Mouse (Mus musculus): ENCODE measurements around the gene Slc47a1.
"Not testable (repeated sequence)": the region's sequence is repeated elsewhere in the genome, so short reads cannot be mapped to it uniquely, and the experiment has no call there.

Gene Slc47a1

DNA sequence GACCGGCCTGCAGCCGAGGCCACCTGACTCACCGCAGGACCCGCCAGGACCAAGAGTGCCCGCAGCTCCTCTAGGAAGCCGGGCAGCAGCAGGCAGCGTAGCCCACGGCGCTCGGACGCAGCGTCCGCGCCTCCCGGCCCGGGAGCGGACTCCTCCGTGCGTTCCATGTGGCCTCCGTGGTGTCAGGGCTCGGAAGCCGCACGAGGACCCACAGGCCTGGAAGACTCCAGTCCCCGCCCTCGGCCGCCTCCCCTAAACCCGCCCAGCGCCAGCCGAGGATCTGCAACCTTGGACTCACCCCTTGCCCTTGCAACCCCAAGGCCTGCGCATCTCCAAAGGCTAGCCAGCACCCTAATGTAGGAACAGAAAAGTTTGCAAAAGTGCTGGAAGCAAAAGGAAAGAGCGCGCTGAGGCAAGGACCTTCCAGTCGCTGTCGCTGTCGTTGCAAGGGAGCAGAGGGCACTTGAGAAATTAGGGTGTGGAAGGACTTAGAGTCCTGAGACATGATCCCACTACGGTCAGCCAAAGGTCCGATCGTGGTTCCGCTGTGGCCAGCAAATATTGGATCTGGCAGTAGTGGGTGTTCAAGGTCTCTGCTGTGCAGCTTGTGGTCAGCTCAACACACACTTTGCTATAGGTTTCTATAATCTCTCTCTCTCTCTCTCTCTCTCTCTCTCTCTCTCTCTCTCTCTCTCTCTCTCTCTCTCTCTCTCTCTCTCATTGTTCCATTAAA lies at the start of gene Slc47a1:
Slc47a1 (minus strand) TSS at position 465 of the 733 bp plus-strand sequence.
- DNase-seq (ENCODE audit: low spot score in 2 of 2): no peak

DNA sequence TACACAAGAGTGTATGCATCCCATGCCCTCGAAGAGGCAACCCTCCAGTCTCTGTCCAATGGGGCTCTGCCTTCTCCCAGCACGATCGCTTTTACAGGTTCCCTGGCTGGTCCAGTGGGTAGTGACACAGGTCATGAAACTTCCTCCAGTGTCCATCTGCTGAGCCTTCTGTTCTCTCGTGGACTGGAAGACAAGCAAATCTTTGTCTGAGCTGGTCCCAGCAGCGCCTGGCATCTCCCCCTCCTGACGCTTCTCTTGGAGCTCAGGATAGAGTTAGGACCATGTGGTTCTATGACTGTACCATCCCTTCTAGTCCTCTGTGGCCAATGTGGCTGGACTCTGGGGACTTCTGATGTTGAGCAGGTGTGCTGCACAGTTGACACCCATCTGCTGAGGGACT lies 41.1 kb upstream of the Slc47a1 start:
- DNase-seq (ENCODE audit: low spot score in 2 of 2): no peak

DNA sequence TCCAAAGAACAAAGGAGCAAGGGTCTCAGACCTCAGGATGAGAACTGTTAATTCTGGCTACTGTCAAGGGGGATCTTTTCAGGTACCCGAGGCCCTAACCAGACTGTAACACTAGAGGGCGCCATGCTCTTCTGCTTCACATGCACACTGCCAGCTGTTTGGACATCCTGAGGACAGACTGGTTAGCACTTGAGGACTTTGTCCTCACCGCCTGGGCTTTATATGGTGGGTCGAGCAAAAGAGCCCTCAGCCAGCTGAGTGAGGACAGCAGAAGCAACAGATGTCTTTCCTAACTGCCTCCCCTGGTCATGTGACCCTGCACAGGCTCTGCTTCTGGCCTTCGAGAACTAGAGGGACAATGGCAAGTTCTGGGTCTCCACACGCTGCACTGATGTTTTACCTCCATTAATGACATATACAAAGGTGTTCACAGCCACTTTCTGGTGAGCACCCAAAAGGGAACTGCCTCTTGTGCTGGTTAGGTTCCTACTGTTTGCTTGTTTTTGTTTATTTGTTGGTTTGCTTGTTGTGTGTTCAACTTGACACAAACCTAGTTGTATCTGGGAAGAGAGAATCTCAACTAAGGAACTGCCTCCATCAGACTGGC lies 39.9 kb upstream of the Slc47a1 start:
- DNase-seq (ENCODE audit: low spot score in 2 of 2): peak; percentile 38 to 60

DNA sequence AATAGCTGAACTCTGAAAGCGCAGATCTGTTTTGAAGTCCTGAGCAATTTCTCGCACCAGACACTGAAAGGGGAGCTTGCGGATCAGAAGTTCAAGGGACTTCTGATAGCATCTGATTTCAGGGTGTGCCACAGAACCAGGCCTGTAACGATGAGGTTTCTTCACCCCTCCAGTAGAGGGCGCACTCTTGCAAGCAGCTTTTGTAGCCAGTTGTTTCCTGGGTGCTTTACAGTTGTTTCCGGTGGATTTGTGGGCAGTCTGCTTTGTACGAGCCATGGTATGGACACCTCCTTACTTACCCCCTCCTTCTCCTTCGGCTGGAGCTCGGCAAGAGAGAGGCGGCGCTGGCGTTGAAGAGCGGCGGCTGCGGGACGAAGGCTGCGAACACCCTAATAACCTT lies 38.4 kb upstream of the Slc47a1 start:
- not testable (repeated sequence) for DNase-seq (ENCODE audit: low spot score in 2 of 2)

DNA sequence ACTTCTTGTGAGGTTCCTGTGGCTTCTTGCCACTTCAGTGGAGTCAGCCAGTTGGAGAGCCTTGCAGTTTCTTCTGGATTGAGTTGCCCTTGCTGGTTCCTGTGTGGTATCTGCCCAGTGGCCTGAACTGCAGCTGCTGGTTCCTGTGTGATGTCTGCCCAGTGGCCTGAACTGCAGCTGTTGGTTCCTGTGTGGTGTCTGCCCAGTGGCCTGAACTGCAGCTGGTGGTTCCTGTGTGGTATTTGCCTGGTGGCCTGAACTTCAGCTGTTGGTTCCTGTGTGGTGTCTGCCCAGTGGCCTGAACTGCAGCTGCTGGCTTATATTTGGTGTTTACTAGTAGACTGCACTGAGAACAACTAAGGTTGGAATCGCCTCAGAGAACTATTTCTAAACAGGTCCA lies 37.3 kb upstream of the Slc47a1 start:
- no peak for DNase-seq (ENCODE audit: low spot score in 2 of 2)

DNA sequence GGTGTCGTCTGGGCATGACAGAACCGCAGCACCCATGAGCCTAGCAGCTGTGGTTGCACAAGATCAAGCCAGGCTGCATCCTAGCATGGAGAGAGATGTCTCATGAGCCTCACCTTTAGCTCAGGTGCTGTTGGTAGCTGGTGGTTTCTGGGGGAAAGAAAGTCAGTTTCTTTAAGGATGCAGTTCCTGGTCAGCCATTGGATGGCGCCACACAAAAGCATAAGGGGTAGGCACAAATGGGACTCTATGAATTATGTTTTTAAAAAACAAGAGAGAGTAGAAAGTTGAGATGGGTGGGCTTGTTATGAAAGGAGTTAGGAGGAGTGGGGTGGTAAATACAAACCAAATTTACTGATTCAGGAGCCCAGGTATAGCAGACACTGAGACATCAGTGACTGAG lies 36.4 kb upstream of the Slc47a1 start:
- no peak for DNase-seq (ENCODE audit: low spot score in 2 of 2)

DNA sequence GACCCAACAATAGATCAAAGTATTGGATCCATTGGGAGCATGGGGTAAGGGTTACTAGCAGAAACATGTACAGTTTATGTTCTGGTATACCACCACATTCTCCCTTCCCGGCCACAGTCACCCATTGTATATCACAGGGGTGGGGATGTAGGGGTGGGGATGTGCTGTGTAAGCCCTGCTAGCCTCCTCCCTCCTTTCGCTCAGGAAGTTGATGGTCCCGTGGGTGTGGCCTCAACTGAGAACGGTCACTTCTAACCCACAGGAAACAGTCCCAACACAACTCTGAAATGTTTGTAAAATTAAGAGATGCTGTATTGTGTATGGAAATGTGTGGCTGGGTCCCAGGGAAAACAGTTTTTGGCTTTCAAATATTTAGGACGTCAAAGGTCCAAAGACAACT lies 35.3 kb upstream of the Slc47a1 start:
- no peak for DNase-seq (ENCODE audit: low spot score in 2 of 2)

DNA sequence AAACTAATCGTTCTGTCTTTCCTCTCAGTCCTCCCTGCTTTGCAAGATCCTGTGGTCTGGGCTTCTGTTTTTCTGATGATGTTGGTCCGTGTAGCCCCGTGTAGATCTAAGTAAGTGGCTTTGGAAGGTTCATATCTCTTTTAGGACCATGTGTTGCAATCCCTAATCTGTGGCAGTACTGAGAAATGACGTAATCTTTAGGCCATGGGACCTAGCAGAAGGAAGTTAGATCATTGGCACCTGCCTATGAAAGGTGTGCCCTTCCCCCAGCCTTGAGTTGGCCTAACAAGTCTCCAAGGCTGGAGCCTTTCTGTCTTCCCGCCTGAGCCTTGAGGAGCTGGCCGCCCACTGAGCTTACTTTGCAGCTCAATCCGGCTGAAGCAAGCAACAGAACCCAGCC lies 33.7 kb upstream of the Slc47a1 start:
- no peak for DNase-seq (ENCODE audit: low spot score in 2 of 2)

DNA sequence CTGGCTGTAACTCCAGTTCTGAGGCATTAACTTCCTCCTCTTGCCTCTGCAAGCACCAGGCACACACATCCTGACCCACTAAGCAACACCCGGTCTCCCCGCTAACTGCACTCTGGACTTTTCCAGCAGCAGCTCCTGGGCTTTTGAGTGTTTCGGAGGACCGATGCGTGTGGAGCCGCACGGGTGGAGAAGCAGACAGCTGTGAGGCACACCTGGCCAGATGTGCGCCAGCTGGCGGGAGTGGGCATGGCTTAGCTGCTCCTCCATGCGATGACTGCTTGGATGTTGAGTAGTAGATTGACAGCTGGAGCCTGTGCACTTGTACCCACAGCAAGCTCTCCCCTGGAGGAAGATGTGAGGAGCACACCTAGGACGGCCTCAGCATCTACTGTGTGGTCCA lies 33.1 kb upstream of the Slc47a1 start:
- DNase-seq (ENCODE audit: low spot score in 2 of 2): no peak

DNA sequence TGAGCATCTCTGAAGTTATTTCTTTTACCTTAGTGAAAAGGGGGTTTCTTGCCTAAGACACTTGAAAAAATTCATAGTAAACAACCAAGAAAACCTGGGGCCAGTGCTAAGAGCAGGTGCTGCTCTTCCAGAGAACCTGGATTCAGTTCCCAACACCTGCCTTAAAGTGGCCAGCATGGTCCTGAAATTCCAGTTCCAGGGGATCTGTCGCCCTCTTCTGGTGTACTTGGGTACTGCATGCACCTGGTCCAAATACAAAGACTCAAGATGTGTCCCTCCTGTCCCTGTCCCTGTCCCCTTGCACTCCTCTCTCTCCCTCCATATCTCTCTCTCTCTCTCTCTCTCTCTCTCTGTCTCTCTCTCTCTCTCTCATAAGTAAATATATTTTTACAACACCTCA lies 32.0 kb upstream of the Slc47a1 start:
- peak; percentile 49 to 69 for DNase-seq (ENCODE audit: low spot score in 2 of 2)

DNA sequence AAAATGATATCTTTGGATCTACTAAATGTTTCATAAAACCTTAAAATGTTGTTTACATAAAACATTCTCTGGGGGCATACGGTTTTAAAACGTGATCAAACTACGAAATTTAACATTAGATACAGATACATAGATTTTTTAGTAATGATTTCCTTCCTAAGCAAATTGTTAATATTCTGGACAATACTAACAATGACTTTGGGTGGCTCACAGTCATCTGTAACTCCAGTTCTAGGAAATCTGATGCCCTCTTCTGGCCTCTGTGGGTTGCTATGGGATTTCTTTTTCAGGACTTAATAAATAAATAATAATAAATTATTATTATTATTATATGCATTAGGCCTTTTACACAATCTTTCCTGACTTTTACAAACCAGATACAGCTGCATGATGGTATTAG lies 30.9 kb upstream of the Slc47a1 start:
- no peak for DNase-seq (ENCODE audit: low spot score in 2 of 2)

DNA sequence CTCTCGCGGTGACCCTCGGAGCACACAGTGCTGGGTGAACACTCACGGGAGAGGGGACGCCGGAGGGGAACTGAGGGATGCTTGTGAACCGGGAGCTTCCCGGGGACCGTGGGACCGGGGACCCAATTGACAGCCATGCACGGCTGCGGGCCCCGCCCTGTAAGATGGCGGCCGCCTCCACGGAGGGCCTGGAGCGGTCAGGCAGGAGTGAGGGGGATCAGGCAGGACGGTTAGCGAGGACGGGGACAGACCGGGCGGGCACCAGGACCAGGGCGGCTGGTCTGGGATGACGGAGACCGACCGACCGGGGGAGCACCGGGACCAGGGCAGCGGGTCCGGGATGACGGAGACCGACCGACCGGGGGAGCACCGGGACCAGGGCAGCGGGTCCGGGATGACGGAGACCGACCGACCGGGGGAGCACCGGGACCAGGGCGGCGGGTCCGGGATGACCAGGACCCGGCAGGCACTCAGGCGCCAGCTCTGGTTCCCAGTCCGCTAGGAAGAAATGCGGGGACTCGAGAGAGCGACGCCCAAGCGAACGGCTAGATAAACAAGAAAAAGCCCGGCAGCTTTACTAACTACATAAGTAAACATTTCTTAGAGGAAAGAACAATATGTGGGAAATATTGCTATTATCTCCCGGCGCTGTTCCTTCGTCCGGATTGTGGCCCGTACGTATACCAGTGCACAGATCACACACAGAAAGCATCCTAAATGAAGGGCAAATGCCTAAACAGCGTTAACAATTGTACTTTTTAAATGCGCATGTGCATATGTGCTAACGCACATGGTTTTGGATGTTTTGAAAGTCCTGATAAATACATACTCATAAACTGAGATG lies 30.3 kb upstream of the Slc47a1 start:
- DNase-seq (ENCODE audit: low spot score in 2 of 2): peak; percentile 11 to 20

DNA sequence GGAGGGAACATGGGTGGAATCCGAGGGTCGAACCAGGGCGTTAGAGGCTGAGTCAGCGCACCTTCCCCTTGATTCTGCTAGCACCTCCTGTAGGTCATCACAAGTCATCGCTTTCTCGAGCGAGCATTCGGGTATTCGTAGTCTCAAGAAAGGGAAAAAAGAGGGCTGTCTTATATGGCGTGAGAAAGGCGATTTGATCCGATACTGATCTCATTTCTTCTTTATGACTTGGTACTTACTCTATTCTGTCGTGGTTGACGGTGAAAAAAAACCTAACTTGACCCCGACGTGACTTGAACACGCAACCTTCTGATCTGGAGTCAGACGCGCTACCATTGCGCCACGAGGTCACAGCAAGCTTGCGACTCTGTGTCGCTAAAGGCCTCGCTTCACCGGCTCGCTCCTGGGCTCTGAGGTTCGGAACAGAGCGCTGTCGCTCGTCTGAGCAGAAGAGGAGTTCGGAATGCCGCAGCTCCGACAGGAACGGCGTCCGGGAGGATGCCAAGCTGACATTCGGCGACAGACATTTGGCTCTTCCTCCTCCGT lies 29.6 kb upstream of the Slc47a1 start:
- peak; percentile 65 to 67 for DNase-seq (ENCODE audit: low spot score in 2 of 2)

DNA sequence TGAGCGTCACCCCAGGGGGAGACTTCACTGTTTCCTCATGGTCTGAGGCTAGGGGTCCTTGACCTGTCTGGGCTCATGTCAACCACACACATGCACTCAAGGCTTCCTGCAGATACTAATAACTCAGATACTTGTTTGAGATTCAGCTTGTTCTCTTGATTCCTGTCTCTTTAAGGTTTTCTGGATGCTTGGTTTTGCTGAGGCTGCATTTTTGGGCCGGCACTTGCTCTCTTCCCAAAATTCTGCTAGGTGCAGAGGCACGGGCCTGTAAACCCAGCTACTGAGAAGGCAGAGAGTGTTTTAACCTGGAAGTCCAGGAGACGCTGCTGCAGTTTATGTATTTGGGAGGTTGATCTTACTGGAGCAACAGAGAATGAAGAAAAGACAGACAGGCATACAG lies 23.6 kb upstream of the Slc47a1 start:
- DNase-seq (ENCODE audit: low spot score in 2 of 2): no peak

DNA sequence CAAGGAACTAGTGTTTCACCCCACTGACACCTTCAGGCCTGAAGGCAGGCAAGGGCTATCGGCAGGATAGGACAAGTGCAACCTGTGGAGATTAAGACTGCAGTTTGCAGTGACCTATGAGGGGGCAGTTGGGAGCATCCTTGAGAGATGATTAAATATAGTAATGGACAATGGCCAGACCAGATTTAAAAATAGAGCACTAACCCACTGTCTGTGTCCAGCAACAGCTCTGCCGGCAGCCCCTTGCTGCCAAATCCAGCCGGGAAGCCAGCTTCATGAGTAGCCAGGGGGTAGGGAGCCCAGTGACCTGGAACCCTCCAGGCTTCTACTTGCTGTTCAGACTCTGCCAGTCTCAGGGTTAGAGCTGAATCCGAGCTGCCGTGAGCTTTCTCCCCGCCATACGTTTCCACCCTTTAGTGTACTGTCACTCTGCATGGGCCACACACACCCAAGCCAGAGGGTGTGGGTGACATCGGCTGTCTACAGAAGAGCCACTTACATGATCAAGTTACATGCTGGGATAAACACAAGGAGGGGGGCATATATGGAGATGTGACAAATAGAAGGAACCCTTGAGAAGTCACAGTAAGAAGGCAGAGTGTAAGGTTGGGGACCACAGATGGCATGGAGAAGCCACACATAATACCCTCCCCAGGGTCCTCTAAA lies 22.7 kb upstream of the Slc47a1 start:
- no peak for DNase-seq (ENCODE audit: low spot score in 2 of 2)

DNA sequence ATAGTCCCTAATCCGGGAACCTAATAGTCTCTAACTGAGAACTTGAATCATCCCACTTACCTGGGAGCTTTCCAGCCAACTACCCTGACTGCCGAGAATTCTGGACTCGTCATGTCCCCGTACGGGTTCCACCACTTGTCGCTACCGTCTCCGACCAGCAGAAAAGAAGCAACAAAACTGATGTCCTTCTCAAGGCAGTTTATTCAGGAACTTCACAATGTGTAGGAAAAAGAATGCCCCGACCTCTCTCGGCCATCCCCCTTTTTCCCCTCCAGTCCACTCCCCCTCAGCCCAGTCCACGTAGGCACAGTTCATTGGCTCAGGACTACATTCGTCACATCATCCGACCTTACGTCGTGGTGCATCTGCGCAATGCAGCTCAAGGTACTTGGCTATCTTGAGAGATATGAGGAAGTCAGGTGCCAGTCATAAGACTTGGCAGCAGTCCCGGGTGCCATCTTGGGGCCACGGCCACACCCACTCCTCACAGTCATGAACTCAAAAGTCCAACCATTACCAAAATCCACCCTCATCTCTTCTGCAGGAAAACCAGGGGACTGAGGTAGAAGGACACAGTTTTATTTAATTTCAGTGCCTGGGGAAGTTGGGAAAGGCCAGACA lies 19.4 kb upstream of the Slc47a1 start:
- not testable (repeated sequence) for DNase-seq (ENCODE audit: low spot score in 2 of 2)

DNA sequence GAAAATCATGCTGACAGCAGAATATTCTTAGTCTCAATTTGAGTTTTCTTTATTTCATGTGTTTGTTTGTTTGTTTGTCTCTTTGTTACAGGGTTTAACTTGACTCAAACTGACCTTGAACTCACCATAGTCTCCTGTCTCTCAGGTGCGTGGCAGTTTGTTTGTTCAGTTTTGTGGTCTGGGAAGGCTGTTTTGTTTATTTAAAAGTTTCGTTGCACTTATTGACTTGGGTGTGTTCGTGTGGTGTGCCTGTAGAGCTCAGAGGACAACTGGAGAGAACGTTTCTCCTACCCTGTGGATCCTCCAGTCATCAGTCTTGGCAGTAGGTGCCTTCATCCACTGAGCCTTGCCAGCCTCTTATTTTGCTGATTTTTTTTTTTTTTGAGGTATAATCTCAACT lies 10.8 kb upstream of the Slc47a1 start:
- no peak for DNase-seq (ENCODE audit: low spot score in 2 of 2)

DNA sequence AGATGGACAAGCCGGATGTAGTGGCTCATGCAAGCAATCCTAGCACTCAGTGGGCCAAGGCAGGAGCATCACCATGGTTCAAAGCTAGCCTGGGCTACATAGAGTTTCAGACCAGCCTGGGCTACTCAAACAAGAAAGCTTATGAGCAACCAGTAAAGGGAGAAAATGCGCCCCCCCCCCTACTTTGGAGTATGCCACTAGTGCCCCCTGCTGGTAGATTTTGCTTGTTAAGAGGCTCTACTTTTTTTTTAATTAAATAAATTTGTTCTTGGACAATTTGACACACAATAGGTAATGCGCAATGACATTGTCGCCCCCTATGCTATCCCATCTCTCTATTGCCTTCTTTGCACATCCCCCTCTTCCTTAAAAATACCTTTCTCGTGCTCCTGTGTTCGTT lies 9.9 kb upstream of the Slc47a1 start:
- peak in 1 of 2 experiments; percentile 10 for DNase-seq (ENCODE audit: low spot score in 2 of 2)

DNA sequence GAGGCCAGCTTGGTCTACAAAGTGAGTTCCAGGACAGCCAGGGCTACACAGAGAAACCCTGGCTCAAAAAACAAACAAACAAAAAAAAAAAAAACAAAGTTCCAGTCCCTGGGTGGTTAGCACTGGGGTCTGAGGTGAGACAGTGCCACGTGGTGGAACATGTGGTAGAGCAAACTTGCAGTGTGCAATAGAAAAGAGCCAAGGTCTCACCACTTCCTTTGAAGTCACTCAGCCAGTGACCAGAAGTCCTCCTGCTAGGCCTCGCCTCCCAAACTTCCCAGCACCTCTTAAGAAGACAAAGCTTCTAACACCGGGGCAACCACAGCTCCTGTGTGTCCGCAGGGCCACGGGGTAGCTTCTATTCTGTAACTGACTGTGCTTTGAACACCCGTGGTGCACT lies 9.1 kb upstream of the Slc47a1 start:
- DNase-seq (ENCODE audit: low spot score in 2 of 2): no peak

DNA sequence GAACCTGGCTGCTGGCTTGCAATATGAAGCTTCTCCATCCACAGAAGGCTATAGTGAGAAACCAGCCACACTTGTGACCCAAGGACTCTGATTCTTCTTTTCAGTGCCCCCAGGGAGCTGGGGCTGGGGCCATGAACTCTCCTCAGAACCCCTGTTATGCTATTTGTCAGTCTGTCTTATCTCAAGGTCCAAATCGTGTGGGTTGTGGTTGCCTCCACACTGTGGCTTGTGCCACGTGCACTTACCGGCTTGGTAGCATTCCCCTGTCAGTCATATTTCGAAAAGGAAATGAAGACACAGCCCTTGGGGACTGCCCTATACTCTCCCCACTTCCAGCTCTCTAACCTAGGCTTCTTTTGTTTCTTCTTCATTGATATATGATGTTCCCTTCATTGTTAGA lies 7.6 kb upstream of the Slc47a1 start:
- DNase-seq (ENCODE audit: low spot score in 2 of 2): no peak

DNA sequence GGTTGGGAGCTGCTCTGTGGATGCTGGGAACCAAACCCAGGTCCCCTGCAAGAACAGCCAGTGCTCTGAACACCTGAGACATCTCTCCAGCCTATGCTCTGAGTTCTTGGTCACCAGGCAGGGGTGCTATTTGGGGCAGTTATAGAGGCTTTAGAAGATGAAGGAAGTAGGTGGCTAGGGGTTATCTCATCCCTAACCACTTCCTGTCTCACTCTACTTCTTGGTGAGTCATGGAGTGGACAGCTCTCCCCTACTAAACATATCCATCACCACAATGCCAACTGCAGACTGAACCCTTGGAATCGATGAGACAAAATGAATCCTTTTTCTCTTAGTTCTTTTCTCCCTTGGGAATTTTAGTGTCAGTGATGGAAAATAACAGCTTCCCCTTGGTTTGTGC lies 3.1 kb upstream of the Slc47a1 start:
- no peak for DNase-seq (ENCODE audit: low spot score in 2 of 2)

DNA sequence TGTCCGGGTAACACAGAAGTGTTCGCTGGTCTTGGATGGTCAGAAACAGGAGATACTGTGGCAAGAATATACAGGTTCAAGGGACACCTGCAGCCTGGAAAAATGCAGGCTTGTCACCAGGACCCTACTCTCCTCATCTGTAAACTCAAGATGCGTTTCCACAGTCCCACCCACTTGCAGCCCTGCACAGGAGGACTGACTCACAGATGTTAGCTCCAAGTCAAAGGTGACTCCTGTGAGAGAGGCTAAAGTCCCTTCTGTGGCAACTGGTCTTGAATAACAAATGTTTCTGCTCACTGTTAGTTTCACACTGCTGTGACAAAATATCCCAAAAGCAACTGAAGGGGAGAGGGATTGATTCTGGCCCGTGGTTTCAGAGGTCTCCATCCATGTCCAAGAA lies 506 bp upstream of the Slc47a1 start:
- DNase-seq (ENCODE audit: low spot score in 2 of 2): no peak

Measured in spleen, postnatal 14 days (tissue).